Mouse (Mus musculus) ES-Bruce4 (cell line): ENCODE measurements around the gene Zfp574.

Experiments used
- CTCF ChIP-seq: IDR thresholded peaks from one replicate; pipeline ENCODE4 v1.8.1; 2011; ENCODE audit warnings: low read depth, low read length
- EP300 ChIP-seq: IDR thresholded peaks from 2 replicates; pipeline ENCODE4 v1.6.1; 2011; ENCODE audit warnings: low read depth, low read length; ENCODE audit not compliant: insufficient read depth

GRCm38 (mm10) chr7:25080431-25080830 lies 8.1 kb downstream of the Zfp574 start:
- TF ChIP-seq EP300 (no peak), CTCF (no peak)
